Mouse (Mus musculus) induced T-regulatory cell, adult 2 months (primary cell): Measurements from ENCODE around the gene Gm5136.

Experiments
- DNase-seq: peaks from one replicate; pipeline ENCODE4 v3.0.0-alpha.2; 2012; ENCODE audit warnings: low read depth

Gm5136 gene

DNA sequence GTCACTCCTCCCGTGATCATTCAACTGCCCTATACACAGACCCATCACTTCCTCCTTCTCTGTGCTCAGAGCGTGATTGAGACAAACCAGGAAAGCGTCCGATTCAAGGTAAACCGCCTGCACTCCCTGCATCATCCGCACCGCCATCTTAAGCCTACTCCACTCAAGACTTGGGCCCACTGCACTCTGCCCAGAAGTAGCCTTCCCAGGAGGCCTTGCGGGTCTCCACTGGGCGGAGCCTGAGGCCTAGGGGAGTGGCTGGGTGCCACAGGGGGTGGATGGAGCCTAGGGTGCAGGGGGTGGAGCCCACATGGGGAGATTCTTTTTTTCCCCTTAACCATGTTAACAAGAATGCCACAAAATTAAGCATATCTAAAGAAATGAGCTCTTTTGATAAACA lies at the start of gene Gm5136:
Gm5136 (minus strand) TSS at position 215 of the 400 bp plus-strand sequence.
- DNase-seq, result no peak

DNA sequence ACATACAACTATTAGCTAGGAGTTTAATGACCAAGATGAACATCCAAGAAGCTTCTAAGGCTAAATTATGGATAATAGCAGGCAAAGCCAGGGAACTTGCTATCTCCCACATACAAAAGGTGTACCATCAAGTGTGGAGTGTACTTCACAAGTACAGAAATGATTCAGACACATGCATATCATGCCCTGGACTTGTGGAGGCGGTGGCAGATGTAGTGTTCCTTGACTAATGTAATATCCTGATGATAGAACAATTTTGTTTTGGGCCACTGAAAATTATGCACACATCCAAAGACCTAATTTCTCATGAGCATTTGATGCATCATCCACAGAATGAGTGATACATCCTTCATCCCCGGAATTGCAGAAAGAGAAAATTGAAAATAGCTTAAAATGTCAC lies 43.8 kb upstream of the Gm5136 start:
- no peak for DNase-seq

DNA sequence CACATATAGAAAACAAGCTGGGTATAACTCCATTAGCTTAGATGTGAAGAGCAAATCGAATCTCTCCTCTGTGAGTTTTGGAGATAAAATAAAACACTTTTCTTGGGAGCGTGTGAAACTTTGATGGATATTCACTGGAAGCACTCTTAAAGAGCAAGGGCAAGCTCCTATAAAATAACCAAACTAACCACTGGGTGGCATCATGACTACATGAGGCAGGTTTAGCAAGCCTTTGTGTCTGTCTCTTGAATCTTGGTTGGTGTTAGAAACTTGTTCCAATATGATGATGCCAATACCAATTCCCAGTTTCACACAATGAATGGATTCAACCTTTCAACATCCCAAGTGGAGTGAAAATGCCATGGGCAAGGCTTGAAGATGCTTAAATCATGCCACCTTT lies 34.0 kb upstream of the Gm5136 start:
- DNase-seq, result no peak

DNA sequence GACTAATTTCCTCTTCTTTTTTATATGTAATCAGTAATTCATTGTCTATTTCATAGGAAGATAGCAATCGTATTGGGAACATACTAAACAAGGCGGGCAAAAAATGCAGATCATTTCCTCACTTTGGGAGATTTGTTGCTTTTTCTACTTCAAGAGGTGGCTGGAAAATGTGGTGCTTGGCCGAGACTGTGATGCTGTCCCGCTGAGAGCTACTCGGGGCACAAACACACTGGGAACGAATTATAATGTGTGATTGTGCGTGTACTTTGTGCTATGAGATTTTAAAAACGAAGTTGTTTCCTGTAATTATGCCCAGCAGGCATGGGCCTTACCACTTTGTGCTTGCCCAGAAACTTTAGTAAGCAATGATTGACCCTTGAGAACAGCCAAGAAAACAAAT lies 29.0 kb upstream of the Gm5136 start:
- DNase-seq, result no peak

DNA sequence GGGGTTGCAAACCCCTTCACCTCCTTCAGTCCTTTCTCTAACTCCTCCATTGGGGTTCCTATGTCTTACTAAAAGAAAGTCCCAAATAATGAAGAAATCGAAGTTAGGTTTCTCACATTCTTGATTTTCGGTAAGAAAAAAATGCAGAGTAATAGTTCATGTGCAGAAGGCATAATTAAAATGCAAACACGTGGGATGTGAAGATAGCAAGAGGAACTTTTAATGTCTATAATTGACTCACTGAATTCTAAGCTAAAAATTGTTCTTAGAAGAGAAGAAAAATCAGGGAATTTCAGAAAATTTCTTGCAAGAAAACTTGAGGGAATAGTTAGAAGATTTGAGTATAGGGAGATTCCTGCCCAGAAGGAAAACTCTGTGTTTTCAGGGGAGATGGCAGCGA lies 26.4 kb upstream of the Gm5136 start:
- DNase-seq, result no peak

DNA sequence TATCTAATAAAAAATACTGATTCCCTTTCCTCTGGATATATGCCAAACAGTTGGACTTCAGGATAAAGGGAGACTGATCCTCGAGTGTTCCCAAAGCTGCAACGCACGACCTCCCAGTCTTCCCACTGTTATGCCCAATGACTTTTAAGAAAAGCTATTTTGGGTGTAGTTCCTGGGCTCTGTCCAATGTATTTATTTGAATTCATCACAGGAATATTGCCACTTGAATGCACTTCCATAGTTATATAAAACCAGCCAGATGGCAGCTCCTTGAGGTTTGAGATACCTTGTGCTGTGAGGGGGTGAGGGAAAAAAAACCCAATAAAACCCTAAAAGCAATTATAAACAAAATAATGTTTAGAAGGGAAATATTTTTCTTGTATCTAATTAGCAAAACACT lies 24.9 kb upstream of the Gm5136 start:
- DNase-seq, result no peak

DNA sequence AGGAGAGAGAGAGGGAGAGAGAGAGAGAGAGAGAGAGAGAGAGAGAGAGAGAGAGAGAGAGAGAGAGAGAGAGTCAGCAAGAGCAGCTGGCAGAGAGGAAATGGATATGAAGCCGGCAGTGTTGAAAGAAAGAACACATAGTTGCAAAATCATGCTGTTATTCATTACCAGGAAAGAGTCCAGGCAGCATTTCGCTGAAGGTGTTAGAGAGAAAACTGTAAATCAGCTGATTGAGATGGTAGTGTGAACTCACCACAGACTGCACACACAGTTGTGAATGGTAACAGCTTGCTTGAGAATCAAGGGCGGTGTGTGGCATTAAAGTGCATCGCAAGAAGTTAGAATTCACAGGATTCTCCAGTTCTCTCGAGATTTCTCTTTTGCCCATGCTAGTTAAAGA lies 10.6 kb upstream of the Gm5136 start:
- DNase-seq, result no peak

DNA sequence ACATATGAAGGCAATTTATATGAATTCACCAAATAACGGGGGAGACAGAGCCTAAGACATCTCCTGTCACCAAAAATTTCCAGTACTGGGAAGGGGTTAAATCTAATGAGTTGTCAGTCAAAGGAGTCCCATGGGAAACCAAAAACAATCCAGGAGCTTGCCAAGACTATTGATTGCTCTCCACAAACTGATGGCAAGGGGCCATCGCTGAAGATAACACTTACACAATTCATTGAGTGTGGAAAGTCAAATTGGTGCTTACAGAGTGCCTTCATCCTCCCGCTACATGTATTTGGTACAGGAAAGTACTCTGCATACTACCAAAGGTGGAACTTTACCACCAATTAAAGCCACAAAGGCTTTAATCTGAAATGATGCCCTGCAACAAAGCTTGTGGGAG lies 5.7 kb upstream of the Gm5136 start:
- DNase-seq, result no peak

DNA sequence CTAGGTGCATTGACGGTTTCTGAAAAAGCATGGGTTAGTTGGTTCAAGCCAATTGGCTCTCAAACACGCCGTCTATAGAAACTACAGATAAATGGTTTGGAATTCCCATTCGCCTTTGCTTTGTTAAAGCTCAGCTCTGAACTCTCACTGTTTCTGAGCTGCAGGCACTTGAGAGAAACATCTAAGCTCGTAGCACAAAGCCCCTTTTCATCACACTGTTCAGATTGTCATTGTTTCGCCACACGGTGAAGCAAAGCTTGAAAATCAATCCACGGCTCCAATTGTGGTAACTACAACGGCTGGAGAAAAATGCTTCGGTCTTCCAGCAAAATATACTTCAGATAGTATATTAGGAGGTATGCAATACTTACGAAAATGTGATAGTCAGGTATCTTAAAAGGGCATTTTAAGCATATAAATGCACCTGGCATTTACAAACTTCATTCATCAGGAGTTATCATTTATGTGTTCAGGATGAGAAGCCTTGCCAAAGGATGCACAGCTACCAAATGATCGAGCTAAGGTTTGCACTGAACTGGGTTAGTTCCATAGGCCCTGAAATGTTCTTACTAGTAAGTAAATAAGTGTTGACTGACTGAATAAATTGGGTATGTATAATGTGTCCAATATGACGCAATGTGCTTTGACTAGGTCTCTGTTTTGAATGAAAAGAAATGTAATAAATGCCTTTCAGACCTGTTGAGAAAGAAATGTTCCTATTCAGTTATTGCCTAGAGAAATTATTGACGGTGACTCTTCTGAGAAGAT lies 1.6 kb upstream of the Gm5136 start:
- DNase-seq, result no peak

DNA sequence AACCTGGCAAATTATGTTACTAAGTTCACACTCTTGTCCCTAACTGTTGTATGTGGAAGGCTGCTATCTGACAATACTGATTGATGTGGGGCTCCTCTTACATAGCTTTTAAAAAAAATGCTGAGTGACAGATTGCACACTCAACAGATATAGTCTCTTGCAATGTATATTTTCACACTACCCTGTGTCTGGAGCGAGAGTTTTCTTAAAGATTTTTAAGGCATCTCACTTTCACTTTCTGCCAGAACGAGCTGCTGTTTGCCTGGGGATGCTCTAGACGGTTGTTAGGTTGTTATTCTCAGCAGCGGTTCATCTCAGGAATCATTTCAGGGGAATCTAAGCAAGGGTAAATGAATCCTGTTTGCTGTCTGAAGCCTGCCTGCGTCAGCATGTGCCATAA lies 2.9 kb downstream of the Gm5136 start:
- DNase-seq, result no peak

DNA sequence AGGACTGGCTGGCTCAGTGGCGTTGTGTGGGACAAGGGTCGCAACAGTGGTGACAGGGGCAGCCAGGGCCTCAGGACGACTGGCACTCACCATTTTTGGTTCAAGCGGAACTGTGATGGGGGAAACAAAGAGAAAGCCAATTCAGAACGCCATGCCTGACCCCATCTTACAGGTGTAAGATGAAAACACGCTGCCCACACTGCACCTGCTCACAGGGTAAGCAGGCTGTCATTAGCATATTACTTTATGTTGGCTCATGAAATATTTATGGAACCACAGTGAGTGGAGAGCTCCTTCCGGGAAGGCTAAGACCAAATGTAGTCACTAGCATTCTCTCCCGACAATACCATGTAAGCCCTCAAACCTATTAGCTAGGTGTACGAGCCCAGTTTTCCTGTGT lies 9.0 kb downstream of the Gm5136 start:
- DNase-seq, result no peak

DNA sequence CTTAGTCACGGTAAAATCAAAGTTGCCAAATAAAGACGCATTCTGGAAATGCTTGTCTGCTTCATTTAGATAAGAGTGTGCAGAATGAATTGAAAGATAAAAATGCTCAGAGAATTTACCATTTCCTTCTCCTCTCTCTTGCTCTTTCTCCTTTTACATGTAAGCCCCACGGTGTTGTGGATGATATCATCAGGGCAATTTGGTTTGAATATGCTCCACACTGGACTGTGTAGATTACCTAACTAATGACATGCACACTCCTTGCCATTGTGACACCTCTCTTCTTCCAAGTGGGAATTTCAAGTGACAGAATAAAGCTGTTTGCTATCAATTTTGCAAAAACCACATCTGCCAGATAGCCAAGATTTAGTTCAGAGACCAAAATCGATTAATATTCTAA lies 13.3 kb downstream of the Gm5136 start:
- no peak for DNase-seq

DNA sequence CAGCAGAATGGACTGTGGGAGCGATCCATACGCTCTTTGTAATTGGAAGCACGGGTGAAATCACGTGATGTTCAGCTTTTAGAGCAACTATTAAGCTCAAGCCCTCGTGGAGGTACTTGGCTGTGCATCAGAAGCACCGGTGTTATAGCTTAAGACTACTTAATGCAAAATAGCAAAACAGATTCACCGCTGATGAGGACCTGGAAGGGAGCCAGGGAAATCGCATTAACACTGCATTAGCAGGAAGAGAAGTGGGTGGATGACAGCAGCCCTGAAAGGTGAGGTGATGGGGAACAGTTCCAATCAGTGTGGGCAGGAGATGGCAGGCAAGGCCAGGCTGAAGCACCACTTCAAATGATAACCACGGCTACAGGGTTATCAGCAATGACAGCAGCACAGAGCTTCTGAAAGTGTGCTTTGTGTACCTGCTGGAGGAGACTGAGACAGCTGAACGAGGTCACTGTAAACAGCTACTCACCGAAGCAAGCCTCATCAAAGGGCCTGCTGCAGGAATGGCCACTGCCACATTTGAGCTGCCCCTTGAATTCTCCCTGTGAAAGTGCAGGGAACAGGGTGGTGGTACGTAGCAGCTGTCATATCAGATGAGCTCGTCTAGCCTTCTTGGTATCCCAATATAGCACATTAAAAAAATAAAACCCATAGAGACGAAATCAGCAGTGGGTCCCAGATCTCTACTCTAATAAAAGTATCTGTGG lies 20.1 kb downstream of the Gm5136 start:
- DNase-seq, result no peak

DNA sequence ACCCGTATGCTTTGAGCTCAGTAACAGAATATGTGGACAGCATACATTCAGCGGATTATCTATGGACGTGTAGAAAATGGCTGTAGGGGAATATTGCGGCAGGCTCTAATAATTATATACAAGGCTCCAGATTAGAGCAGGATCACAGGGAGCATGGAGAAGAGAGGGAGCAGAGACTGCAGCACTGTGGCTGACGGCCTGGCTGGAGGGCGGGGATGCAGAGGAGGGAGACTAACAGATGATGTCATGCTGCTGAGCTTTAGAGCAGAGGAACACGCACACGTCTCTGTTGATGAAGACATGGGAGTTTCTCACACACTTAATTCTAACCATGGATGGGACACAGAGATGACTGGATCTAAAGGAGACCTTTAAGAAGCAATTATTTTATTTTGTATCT lies 22.9 kb downstream of the Gm5136 start:
- no peak for DNase-seq

DNA sequence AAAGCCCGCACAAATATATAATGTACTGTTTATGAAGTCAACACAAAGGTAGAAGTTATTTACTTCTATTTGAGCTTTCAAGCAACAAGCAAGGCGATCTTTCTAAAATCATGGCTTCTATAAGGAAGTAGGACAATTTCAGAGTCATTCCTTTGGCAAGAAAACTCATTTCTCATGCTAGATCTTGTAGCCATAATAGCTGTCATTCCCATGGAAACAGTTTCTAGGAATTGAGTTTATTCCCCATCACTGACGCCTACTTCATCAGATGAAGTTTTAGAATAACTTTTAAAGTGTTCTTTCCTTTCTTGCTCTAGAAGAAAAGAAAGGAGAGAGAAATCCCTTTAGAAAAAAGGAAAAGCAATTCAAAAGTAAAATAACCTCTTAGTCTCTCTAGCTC lies 31.0 kb downstream of the Gm5136 start:
- DNase-seq, result no peak

DNA sequence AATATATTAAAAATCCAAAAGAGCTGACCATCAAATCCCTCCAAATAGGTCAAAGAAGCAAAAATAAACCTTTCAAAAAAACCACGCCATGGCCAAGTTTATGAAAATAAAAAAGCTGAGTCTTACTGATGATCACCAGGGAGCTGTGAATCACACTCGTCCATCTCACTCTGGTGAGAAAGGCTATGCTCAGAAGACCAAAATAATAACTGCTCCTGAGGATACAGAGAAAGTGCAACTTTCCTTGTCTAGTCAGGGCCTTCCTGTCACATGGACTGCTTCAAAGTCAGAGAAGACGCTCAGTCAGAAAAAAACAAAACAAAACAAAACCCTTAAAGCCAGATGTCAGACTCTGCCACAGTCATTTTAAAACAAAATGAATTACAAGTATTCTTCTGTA lies 39.7 kb downstream of the Gm5136 start:
- DNase-seq, result no peak

DNA sequence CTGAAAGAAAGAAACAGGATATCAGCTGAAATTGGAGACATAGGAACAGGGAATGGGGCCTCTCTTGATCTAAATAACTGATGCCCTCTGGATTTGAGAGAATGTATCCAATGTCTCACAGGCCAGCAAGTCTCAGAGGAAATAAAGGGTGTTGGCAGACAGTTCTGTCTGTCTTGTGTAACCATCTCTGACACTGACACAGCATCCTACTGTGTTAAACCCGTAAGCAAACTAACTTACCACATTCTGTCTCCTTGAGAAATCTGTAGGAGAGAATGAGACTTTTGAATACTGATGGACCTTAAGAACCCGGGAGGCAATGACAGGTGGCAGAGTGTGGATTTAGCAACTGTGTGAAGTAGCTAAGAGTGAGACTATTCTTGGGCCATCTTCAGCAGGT lies 41.7 kb downstream of the Gm5136 start:
- no peak for DNase-seq

DNA sequence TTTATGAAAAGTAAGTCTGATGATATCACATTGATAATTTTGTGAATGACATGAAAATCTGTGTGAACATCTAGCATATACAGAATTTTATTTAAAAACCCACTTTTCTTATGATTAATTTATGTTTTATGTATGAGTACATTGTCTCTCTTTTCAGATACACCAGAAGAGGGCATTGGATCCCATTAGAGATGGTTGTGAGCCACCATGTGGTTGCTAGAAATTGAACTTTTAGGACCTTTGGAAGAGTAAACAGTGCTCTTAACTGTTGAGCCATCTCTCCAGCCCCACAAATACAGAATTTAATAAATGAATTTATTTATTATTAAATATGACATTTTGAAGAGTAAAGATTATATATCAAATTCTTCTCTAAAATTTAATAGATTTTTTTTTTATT lies 42.3 kb downstream of the Gm5136 start:
- no peak for DNase-seq

DNA sequence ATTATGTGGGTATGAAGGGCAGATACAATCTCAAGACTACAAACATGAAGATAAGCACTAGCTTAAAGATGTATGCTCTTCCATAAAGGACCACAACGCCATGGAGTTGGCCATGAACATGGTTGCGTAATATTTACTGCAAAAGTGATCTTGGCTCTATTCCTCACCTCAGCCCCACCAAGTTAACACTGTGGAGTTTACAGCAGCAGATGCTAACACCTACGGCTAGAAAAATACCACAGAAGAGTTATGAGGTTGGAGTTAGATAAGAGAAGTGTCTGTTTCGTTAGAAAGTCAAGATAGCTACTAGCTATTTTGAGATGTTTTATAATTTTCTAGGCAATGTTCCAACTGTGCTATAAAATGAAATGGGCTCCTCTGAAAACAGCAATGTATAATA lies 43.1 kb downstream of the Gm5136 start:
- DNase-seq, result no peak

DNA sequence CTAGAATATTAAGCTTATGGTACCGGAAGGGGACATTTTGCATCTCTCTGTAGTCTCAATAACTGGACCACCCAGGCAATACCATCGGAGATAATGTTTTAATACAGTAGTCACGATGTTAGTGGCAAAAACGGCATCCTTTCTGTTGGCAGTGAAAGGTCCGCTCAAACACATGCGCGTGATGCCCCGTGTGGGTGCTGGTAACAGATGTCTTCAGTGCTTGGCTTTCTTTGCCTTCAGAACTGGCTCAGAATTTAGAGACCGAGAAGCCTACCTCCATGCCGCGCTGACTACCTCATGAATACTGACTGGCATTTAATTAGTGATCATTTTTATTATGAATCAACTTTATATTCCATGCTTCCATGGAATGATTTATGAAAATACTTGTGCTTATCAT lies 44.9 kb downstream of the Gm5136 start:
- no peak for DNase-seq

DNA sequence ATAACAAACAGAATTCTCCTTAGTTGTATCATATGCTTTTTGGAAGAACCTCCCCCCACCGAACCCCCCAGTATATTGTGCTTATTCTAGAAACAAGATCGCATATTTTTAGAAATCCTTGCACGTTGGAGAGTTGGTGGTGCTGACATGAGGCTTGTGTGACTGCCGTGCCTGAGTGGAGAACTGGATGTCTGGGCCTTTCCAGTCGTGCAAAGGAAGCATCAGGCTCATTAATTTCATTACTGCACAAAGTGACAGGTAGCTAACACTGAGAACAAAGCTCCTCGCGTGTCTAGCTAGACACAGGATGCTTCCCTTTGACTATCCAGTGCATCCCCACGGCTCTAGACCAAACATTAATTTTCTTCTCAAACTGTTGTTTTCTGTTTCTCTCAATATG lies 47.1 kb downstream of the Gm5136 start:
- DNase-seq, result no peak

DNA sequence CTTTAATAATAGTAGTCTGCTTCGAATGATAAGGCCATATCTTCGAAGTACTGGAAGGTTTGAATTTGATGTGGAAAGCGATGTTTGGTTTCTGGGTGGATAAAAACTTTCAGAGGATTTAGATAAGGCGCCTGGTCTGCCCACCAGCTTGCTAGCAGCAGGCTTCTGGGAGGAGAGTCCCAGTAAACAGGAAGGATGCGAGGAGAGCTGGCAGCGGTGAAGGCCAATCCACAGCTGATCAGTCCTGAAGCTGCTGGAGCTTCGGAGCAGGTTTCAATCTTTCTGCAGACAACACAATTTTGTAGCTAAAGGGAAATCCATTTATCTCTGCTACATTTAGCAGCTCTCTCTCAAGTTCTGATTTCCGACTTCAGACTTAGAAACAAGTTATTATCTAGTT lies 47.9 kb downstream of the Gm5136 start:
- DNase-seq, result no peak

DNA sequence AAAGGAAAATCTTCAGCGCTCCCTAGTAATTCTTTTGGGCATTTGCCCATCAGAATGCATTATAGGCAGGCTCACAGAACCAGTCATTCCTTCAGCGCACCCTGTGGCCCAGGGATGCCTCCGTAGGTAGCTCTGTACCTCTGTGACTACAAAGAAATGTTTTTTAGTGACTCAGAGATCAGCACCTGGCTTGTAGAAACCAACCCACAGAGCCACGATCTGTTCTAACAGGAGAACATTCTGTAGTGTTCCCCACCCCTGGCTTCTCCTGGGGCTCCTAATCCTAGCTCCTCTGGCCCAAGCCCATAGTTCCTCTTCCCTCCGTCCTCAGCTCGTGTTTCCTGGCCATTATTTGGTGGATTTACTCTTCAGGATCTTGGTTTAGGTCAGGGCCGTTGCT lies 50.8 kb downstream of the Gm5136 start:
- no peak for DNase-seq
